Mouse (Mus musculus) c-Kit-positive CD71-positive TER-119-positive erythroid progenitor cells, embryonic 14.5 days (primary cell): ENCODE measurements around the gene Rbm8a2.
"Not testable (repeated sequence)": the region's sequence is repeated elsewhere in the genome, so short reads cannot be mapped to it uniquely, and the experiment has no call there.

Source experiments
- DNase-seq: peaks from one replicate; pipeline ENCODE4 v3.0.0-alpha.2; 2013; ENCODE audit warnings: low spot score

Rbm8a2 gene

DNA sequence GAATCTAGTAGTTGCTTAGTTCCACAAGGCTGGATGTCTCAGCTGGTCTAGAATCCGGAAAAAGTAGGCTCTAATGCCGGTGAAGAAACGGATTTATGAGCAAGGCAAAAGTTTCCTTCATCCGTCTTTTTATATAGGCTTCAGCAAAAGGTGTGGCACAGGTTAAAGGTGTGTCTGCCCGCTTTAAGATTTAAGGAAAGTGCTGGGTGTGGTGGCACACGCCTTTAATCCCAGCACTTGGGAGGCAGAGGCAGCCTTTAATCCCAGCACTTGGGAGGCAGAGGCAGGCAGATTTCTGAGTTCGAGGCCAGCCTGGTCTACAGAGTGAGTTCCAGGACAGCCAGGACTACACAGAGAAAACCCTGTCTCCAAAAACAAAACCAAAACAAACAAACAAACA, at the start of gene Rbm8a2:
Rbm8a2 (minus strand) TSS at position 101 of the 400 bp plus-strand sequence.
- not testable (repeated sequence) for DNase-seq

DNA sequence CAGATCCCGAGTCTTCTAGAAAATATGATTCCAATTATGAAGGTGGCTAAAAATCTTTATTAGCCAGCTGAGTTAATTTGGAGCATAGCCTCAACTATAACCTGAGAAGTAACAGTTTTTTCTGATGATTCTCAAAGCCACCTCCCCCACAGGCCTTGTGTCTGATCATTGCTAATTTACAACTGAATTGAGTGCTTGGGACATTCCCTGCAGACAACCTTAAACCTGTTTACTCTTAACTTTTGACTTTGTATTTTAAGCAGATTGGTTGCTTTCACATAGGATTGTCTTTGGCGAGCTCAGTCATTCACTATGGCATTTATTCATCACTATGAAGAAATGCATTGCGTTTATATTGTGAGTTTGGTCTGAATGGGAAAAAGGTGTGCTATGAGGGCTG, 49.5 kb upstream of the Rbm8a2 start:
- no peak for DNase-seq

DNA sequence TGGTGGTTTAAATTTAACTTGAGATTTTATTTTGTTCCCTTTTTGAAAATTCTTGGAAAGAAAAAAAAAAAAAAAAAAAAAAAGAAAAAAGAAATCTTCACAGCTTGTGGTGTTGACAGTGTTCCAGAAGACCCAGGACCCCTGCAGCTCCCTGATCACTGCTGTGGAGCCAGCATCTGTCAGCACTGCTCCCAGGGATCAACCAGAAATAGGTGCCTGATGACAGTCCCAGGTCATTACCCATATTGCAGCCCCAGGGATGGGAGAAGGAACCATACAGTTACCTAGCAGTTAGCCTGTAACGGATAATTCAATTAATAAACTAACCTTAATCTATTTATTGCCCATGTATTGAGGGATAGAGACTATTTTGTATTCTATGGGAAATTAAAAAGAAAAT, 45.6 kb upstream of the Rbm8a2 start:
- DNase-seq: no peak

DNA sequence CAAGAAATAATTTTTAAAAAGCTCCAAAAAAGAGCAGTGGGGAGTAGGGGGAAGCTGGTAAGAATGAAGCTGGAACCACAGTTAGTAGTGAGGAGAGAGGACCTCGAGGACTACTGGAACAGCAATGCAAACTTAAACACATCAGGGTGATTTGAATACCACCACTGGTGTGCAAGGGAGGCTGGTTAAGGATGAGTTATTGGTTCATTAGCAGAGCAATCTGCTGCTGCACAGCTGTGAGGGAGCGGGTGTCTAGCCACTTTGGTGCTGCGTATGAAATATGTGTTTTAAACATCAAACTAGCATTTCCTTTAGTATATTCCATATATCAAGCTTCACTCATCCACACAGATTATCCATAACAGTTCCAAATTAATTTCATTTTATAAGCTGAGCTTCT, 39.6 kb upstream of the Rbm8a2 start:
- no peak for DNase-seq

DNA sequence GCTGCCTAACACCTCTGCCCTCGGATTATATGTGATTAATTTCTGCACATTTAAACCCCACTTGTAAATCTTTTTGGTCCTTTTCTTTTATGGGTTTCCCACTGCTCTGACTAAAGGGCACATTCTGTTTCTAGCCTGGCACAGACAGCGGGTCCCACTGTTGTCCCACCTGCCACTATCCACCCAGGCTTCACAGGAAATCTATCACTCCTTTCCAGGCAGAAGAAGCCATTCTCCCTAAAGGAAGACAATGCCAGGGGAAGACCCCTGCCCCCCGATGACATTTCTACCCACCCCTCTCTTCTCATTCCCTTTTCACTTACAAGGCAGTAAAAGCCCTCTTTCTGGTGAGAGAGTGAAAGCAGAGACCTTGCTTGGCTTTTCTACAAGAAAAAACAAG, 37.2 kb upstream of the Rbm8a2 start:
- no peak for DNase-seq

DNA sequence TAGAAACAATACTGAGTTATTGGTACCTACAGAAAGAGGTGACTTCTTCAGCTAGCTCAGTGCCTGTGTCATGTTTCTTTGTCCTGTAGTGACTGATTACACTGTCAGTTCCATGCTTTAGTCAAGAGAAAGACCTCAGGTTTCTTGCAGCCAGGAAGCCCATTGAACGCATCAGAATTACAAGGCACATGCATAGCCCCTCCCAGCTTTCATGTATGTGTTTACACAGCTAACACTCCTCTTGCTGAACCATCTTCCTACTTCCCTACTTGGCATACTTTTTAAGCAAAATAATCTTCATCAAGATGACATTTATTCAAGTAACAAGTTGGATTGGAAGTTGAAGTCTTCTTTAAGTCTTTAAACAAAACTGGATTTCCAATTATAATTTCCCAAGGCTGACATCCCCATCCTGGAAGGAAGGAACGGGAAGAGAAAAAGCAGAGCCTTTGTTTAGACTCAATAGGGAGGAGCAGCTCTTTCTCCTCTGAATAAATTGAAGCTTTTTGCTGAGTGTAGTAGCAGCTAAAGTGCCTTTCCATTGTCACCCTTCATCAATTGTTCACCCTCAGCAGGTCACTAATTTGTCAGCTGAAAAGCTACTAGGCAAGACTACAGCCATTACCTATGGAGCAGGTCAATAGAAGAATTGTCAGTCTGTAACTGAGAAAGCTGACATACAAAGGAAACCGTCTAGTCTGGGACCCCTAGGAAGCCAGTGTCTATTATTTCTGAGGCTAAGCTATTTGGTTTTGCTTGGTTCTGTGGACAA, 34.8 kb upstream of the Rbm8a2 start:
- no peak for DNase-seq

DNA sequence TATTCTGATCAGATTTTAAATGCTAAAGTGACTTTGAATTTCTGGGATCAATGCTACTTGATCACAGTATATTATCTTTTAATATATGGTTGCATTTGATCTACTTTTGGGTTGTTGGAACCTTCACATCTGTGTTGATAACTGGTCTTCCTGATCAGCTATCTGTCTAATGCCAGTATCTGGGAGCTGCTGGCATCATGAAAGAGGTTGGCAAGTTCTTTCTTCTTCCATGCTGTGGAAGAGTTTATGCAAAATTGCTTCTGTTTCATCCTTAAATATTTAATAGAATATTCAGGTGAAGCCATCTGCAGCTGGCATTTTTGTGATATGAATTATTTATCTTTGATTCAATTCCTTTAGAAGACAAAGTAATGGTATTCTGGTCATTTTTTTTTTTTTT, 32.6 kb upstream of the Rbm8a2 start:
- DNase-seq: no peak

DNA sequence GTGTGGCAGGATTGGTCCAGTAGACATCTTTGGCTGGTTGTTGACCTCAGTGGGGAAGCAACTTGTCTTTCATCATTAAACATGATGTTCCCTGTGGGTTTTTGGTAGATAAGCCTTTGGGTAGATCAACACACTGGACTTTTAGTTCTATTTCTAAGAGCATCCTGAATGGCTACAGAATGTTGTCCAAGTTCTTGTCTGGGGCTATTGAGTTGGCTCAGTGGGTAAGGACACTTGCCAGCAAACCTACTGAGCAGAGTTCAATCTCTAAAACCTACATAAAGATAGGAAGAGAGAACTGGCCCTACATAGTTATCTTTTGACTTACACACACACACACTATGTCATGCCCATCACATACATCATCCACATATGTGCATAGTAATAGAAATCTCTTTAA, 32.2 kb upstream of the Rbm8a2 start:
- no peak for DNase-seq

DNA sequence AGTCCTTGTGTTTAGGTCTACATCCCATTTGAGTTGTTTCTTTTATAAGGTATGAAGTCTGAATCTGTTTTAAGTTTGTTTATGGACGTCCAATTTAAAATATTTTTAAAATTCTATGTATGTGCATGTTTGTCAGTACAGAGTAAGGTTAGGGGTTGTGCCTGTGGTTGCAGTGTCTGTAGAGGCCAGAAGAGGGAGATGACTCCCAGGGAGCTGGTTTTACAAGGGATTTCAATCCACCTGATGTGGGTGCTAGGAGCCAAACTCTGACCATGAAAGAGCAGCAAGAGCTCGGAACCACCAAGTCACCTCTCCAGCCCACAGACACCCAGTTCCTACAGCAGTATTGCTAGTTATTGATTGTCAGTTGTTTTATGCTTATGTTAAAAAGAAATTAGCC, 29.5 kb upstream of the Rbm8a2 start:
- DNase-seq: no peak

DNA sequence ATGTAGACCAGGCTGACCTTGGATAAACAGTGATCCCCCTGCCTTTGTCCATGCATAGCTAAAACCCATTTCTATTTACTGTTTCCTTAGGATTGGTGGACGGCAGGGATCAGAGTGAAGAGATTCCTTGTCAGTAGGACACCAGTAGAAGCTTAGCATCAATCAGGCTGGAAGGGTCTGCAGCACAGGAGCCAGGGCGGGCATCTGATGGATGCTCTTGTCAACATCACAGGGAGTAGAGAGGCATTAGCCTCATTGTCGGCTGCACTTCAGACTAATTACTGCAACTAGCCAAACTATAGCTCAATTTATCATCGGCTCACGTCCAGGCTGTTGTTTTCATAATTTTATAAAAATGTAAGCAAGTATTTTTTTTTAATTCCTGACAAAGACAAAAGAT, 21.7 kb upstream of the Rbm8a2 start:
- DNase-seq: no peak

DNA sequence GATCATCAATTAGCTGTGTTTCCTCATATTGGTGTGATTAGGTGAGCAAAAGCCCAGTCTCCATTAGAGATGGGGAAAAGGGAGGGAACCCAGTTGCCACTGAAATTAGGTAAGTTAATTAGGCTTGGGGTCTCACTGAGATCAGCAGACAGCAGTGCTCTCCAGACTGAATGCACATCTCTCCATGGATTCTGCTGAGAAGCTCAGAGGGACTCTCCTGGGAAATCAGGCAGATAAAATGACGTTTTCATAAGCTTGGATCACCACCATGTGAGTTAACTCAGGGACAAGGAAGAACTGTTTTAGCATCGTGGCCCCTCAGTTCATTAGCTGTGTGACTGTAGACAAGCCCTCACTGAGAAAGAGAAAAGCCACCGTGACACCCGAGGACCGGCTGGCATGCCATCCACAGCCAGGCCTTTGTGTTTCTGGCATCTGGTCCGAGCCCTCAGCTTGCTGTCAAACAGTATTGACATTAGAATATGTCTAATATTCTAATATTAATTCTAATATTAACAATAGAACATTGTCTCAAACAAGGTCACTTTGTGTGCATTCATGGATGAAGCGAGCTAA, 18.2 kb upstream of the Rbm8a2 start:
- no peak for DNase-seq

DNA sequence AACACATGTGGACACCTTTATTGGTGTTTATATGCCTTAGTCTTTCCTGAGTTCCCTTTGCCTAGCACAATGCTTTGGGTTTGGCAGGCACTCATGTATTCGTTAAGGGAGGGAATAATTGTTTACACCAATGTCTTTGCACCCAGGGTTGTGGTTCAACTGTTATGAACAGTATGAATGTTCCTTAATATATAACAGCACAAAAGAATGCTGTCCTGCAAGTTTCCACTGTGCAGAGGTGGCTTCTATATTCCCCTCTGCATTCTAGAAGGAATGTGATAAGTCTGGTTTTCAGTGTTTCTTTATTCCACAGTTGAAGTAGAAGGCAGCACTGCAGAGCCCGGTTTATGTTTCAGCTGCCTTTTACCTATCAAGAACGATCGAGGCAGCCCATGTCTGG, 10.0 kb upstream of the Rbm8a2 start:
- no peak for DNase-seq

DNA sequence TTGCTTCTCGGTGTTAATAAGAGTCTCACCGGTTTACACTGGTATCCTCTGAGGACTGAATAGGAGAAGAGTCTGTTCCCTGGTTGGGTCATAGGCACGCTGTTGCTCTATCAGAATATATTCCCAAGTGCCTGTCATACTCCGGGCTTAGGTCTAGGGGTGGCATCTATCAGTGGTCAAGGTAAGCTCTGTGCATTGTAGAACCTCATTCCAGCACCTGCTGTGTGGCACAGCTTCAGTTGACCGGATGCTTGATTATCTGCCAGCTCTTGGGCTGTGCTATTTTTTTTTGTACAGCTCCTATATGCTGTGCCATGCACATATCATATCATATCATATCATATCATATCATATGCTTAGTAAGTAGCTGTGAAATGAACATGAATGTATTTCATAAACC, 9.5 kb upstream of the Rbm8a2 start:
- no peak for DNase-seq

DNA sequence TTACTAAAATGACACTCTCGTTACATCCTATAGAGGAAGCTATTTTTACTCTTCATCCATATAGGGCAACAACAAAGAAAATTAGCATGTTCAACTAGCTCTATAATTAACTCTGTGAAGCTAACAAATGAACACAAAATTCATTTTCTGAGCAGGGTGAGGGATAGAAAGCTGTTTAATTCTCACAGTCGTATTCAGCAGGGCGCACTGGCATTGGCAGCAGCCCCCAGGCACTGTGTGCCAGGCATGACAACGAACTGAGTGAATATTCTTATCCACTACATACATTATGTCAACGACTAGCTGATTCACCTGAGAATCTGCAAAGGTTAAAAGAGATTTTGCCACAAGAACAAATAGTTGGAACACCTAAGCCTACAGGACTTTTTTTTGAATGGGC, 8.2 kb downstream of the Rbm8a2 start:
- no peak for DNase-seq

DNA sequence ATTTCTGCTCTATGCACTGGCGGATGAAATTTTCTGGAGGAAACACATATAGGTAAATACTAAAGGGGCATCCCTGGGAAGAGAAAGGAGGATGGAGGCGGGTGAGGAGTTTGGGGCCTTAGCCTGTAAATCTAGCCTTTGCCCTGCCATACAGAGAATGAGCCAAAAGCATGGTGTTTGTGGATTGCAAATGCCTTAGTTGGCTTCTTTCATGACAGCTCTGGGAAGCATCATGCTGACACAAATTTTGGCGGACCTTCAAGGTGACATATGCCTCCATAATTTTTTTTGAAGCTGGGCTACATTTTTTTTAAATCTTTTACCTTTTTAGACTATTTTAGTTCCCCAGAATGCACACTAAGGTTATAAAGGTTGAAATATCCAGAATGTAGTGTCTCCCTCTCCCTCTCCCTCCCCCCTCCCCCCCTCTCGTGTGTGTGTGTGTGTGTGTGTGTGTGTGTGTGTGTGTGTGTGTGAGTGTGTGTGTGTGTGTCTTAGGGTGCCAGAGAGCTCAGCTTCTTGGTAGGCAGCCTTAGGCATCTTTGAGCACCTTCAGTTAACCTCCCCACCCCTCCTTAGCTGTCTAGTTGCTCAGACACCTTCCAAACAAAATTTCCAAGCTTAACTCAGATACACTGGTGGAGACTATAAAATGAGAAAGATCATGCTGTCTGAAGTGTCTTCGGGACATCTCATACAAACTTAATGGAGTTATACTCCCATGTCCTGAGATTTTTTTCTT, 11.7 kb downstream of the Rbm8a2 start:
- DNase-seq: no peak

DNA sequence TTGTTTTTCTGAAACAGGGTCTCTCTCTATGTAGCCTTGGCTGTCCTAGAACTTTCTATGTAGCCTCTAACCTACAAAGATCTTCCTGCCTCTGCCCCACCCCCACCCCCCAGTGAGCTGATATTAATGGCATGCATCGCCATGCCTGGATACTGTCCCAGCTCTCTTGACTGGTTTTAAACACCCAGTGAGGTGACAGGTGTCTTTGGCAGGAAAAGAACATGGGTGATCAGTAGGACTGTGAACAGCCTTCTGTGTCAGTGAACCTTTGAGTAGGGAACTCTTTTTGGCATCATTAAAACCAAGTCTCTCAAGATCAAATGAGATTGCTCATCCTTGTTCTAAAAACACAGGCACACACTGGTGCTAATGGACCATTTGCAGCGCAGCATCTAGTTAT, 17.1 kb downstream of the Rbm8a2 start:
- DNase-seq: no peak

DNA sequence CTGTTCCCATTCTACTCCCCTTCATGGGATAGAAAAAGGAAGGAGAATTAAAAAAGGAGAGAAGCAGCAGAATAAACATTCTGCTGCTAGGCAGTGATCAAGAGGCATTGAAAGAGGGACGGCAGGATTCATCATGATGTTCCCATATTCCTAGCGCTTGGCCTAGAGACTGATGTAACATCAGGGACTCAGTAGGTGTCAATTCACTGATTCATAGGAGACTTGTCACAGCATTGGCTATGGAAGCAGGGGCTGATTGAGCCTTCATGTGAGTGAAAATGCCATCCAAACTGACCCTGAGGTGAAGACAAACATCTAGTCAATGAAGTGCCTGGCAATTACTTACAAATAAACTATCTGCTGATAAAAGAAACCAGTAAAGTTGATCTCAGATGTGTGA, 28.1 kb downstream of the Rbm8a2 start:
- no peak for DNase-seq

DNA sequence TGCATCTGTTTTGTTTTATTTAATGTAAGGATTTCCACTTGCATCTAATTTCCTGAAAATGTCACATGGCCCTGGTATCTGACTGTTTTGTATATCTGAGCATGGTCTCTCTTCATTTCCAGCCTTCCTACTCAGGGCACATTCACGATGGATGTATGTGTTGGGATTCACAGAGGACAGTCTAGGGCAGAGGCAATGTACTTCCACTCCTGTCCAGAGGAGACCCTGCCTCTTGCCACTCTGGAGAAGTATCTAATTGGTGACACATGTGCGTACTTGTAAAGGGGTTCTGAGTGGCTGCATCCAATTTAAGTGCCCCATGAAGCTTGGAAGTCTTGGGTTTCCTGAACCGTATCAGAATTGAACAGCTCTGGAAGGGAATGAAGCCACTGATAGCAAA, 28.5 kb downstream of the Rbm8a2 start:
- no peak for DNase-seq

DNA sequence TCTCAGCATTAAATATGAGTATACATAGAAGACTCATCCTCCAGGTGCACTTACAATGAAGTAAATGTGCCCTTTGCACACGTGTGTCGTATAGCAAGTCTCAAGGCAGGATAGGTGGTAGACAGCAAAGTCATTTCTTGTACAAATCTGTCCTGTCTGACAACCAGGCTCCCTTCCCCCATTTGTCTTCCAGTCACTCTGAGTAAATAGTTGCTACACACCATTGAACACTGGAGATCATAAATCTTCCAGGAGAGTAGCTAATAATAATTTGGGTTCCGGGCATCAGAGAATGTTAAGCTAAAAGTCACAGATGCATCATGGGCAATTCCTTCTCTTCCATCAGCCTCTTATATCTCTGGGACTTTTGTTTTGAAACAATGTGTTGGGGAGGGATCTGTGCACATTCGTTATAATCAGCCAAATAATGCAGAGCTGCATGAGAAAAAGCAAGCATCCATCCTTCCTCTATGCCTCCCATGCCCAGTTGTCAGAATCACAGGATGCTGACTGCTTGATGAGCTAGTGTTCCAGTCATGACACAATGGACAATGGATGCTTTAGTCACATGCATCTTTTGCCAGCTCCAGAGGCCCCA, 32.1 kb downstream of the Rbm8a2 start:
- no peak for DNase-seq

DNA sequence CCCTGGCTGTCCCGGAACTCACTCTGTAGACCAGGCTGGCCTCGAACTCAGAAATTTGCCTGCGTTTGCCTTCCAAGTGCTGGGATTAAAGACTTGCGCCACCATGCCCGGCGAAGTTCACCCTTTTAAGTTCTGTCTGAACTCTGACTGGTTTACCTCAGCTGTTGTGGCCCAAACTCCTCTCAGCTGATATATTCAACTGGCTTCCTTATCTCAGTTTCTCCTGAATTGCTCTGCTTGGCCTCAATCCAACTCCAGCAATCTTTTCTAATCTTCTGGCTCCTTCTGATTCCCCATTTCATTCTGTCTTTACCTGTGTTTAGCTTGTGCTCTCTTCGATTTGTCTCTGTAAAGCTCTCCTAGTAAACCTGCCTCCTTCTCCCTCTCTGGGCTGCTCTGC, 35.7 kb downstream of the Rbm8a2 start:
- DNase-seq: no peak

DNA sequence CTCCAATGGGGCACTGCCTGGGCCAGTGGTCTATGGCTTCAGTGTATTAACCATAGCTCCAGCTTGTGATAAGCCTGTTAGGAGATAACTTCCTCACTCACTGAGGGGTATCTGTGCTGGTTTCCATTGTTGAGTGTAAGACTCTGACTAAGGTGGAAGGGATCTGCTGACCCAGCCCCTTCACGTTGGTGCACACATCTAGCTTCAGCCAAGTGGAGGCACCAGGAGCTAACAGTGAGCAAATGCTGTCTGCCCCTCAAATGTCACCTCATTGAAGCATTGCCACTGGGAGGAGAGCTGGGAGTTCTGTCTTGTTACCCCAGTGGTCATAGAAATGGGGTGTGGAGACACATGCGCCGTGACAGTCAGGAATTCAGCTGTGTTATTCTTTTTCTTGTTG, 40.2 kb downstream of the Rbm8a2 start:
- DNase-seq: no peak

DNA sequence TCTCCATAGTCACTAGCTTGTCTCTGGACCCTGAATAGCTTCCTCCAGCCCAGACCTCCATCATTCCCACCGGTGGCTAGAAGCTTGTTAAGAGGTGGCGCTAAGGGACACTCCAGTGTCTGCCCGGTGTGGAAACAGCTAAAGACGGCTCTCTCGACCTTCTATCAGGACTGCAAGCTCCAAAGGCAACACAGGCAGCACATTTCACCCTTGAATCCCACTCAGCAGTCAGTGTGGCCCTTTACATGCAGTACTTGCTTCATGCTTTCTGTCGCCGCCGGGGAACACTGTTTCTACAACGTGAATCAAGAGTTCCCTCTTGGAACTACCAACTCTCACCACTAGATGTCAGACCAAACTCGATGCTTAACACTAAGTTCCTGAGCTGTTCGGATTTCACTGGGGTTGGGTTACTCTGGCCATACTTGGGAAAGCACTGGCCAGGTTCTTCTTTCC, 42.6 kb downstream of the Rbm8a2 start:
- DNase-seq: peak; percentile 23

DNA sequence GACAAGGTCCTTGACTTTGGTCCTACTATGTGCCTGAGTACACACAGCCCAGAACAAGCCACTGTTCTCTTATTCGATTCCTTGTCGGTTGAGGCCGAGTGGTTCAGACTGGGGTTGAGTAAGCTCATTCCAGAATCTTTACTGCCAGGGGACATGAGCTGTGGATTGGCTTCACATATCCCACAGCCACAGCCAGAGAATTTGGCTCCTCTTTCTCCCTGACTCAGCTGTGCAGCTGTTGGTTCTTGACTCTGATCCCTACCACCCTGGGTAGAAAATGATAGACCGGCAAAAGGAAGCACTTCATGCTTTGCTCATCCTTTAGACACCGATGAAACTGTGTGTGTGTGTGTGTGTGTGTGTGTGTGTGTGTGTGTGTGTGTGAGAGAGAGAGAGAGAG, 47.5 kb downstream of the Rbm8a2 start:
- no peak for DNase-seq
